Comparison of ENCODE assay signal across 23 mouse cellular contexts in the genomic region with DNA sequence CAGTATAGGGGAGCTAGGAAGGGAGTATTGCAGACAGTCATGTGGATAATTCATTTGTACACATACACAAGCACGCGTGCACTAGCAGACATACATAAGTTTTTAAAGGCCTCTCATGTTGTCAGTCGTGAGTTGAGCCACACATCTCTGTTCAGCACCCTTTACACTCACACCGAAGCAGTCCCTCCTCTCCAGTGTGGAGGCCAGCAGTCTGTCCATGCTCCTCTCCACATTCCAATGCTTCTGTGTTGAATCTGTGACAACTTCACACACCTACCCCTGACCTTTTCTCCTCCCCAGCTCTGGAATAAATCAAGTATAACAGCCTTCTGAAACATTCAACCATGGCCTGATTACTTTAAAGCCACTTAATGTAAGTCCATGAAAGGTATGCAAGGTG.
DNase-seq lines count a peak whose midpoint lies in the region; ATAC-seq and TF ChIP-seq lines count a peak whose summit lies in the region.
"Had no signal": no experiment of that assay in that cellular context is flagged by ENCODE, and none has a peak within 500 bp of the region (broad histone marks: within the 10 kb centered on the region; RNA-seq: fewer than 3 reads in every experiment).

No protein-coding gene starts in this region.

- no peak for TF ChIP-seq CTCF in heart, adult 2 months (IDR thresholded peaks at IDR 0.05)
- no peak for TF ChIP-seq CTCF in lung, embryonic 14.5 days (IDR thresholded peaks at IDR 0.05; ENCODE audit: low read depth)
- no peak for TF ChIP-seq CTCF in Patski (IDR thresholded peaks at IDR 0.05)

- no peak overlapping the region for H3K4me3 ChIP-seq in heart, embryonic 11.5 days (ENCODE audit: low read depth, low read length)
- no peak overlapping the region for H3K4me3 ChIP-seq in heart, adult 2 months
- no peak overlapping the region for H3K4me3 ChIP-seq in heart, embryonic 16.5 days (ENCODE audit: low read length)
- H3K4me3 ChIP-seq in lung, embryonic 14.5 days (ENCODE audit: low read depth, low read length): no peak overlapping the region
- H3K4me3 ChIP-seq: embryonic facial prominence, embryonic 15.5 days; erythroblast, embryonic 14.5 days; forebrain, embryonic 10.5 days; gastrocnemius, adult 2 months; hindbrain, embryonic 13.5 days had no signal

- POLR2A ChIA-PET in Patski (lab: Charles Lee): no interaction called here

- H3K4me1 ChIP-seq in heart, embryonic 11.5 days (ENCODE audit: control insufficient read depth, insufficient read depth, low read length): peaks cover 26% of the 10 kb centered on the region
- H3K4me1 ChIP-seq in heart, adult 2 months (ENCODE audit: control insufficient read depth, insufficient read depth, low read length): peaks cover 5% of the 10 kb centered on the region
- H3K4me1 ChIP-seq in heart, embryonic 16.5 days (ENCODE audit: control insufficient read depth, insufficient read depth, low read length): peaks cover 24% of the 10 kb centered on the region
- peaks cover 20% of the 10 kb centered on the region for H3K4me1 ChIP-seq in lung, embryonic 14.5 days (ENCODE audit: insufficient read depth)

- whole genome bisulfite sequencing in heart, embryonic 11.5 days (ENCODE audit: insufficient replicate concordance): 52% methylated on average over 4 of the region's 4 CpGs
- WGBS in heart, adult 2 months: 79% methylated on average over 4 of the region's 4 CpGs
- WGBS in heart, embryonic 16.5 days: 54% methylated on average over 4 of the region's 4 CpGs
- WGBS in lung, embryonic 14.5 days: 61% methylated on average over 4 of the region's 4 CpGs

- in situ Hi-C loops in Patski (cut with MboI; ENCODE audit: low pct_unique_long_range_greater_than_20kb): no loop called here

- DNase-seq in heart, adult 2 months: no peak
- no peak for DNase-seq in heart, postnatal 4 days
- no peak for DNase-seq in lung, embryonic 14.5 days
- DNase-seq in lung, postnatal 25 days (ENCODE audit: low spot score): no peak
- DNase-seq in Patski (ENCODE audit: low read depth, low spot score): no peak
- DNase-seq in retina, embryonic 14.5 days (ENCODE audit: low spot score): no peak
- DNase-seq: adrenal gland, adult 8-10 months; adrenal gland, postnatal 36 days; cerebellum, adult 8-10 months; cerebellum, postnatal 14 days; embryo, embryonic 11 days; gastrocnemius, adult 2 months; gastrocnemius, postnatal 36 days; heart, adult 18-20 months; kidney, adult 11 months had no signal

- peak overlapping the region; percentile 46; the same call in 1 of the 2 replicates for H3K27ac ChIP-seq in heart, embryonic 11.5 days (ENCODE audit: low read depth, low read length)
- no peak overlapping the region for H3K27ac ChIP-seq in heart, adult 2 months
- 0 out of 2 replicates have a peak overlapping the region, but pooled peaks have one; percentile 9 for H3K27ac ChIP-seq in heart, embryonic 16.5 days (ENCODE audit: low read length)
- H3K27ac ChIP-seq in lung, embryonic 14.5 days (ENCODE audit: low read depth): peak overlapping the region; percentile 3; the same call in 1 of the 2 replicates
- H3K27ac ChIP-seq: embryonic facial prominence, embryonic 15.5 days; forebrain, embryonic 10.5 days; gastrocnemius, adult 2 months; hindbrain, embryonic 13.5 days; hindbrain, postnatal 0 days had no signal

- H3K27me3 ChIP-seq in heart, embryonic 11.5 days (ENCODE audit: control insufficient read depth, insufficient read depth, low read length): no peaks in the 10 kb centered on the region
- H3K27me3 ChIP-seq in heart, adult 2 months (ENCODE audit: control insufficient read depth, insufficient read depth, low read length): no peaks in the 10 kb centered on the region
- H3K27me3 ChIP-seq in heart, embryonic 16.5 days (ENCODE audit: control insufficient read depth, insufficient read depth, low read length): no peaks in the 10 kb centered on the region
- no peaks in the 10 kb centered on the region for H3K27me3 ChIP-seq in lung, embryonic 14.5 days (ENCODE audit: insufficient read depth, low read length)
- H3K27me3 ChIP-seq in Patski: no peaks in the 10 kb centered on the region
- H3K27me3 ChIP-seq: embryonic facial prominence, embryonic 15.5 days; hindbrain, embryonic 13.5 days had no signal

- intact Hi-C loops in heart, adult 2 months (cut with DNase I): no loop called here

- H3K79me2 ChIP-seq in heart, adult 2 months (replicated peaks; ENCODE audit: control insufficient read depth, insufficient read depth, low read length): no peaks in the 10 kb centered on the region

- H3K4me2 ChIP-seq in heart, embryonic 11.5 days: no peak overlapping the region
- no peak overlapping the region for H3K4me2 ChIP-seq in heart, embryonic 16.5 days (ENCODE audit: low read depth, low read length)
- no peak overlapping the region for H3K4me2 ChIP-seq in lung, embryonic 14.5 days
- H3K4me2 ChIP-seq: embryonic facial prominence, embryonic 15.5 days; hindbrain, embryonic 13.5 days had no signal

- ATAC-seq in heart, embryonic 11.5 days (replicated peaks; ENCODE audit: insufficient number of reproducible peaks, low FRiP score, low TSS enrichment): no peak
- no peak for ATAC-seq in heart, embryonic 16.5 days (replicated peaks; ENCODE audit: extremely low read depth, insufficient read depth, low FRiP score)
- no peak; the same call in 1 of the 2 replicates for ATAC-seq in lung, embryonic 14.5 days (ENCODE audit: insufficient read depth)
- ATAC-seq in Patski: peak; percentile 67
- ATAC-seq: forebrain, embryonic 14.5 days; hindbrain, postnatal 0 days had no signal

- no peak for TF ChIP-seq EP300 in heart, adult 2 months (IDR thresholded peaks at IDR 0.05; ENCODE audit: insufficient read depth, low read depth, low read length)

- no peak overlapping the region for H3K9ac ChIP-seq in heart, embryonic 11.5 days (ENCODE audit: low read depth, low read length)
- no peak overlapping the region for H3K9ac ChIP-seq in heart, adult 2 months (ENCODE audit: low read depth, low read length)
- no peak overlapping the region for H3K9ac ChIP-seq in heart, embryonic 16.5 days (ENCODE audit: low read length)
- no peak overlapping the region for H3K9ac ChIP-seq in lung, embryonic 14.5 days
- H3K9ac ChIP-seq: embryonic facial prominence, embryonic 15.5 days; hindbrain, embryonic 13.5 days had no signal

- TF ChIP-seq POLR2A in heart, adult 2 months (IDR thresholded peaks at IDR 0.05; ENCODE audit: insufficient read depth, low read depth, low read length): no peak

- CTCF ChIA-PET in Patski (lab: Charles Lee): no interaction called here

- no peaks in the 10 kb centered on the region for H3K9me3 ChIP-seq in heart, embryonic 11.5 days (replicated peaks; ENCODE audit: control insufficient read depth, low read length)
- no peaks in the 10 kb centered on the region for H3K9me3 ChIP-seq in heart, embryonic 16.5 days (replicated peaks; ENCODE audit: control insufficient read depth, low read length)
- no peaks in the 10 kb centered on the region for H3K9me3 ChIP-seq in lung, embryonic 14.5 days (ENCODE audit: low read depth, low read length)
- H3K9me3 ChIP-seq: embryonic facial prominence, embryonic 15.5 days; forebrain, embryonic 10.5 days; hindbrain, embryonic 13.5 days had no signal

- no peaks in the 10 kb centered on the region for H3K36me3 ChIP-seq in heart, embryonic 11.5 days (ENCODE audit: control insufficient read depth, insufficient read depth, low read length)
- peaks cover 11% of the 10 kb centered on the region for H3K36me3 ChIP-seq in heart, adult 2 months (ENCODE audit: control insufficient read depth, insufficient read depth, low read length)
- no peaks in the 10 kb centered on the region for H3K36me3 ChIP-seq in heart, embryonic 16.5 days (ENCODE audit: control insufficient read depth, insufficient read depth)
- no peaks in the 10 kb centered on the region for H3K36me3 ChIP-seq in lung, embryonic 14.5 days (ENCODE audit: insufficient read depth)
- H3K36me3 ChIP-seq: embryonic facial prominence, embryonic 15.5 days; forebrain, embryonic 10.5 days; hindbrain, embryonic 13.5 days had no signal
